Comparison of ENCODE assay signal across 17 mouse cellular contexts in the genomic region with DNA sequence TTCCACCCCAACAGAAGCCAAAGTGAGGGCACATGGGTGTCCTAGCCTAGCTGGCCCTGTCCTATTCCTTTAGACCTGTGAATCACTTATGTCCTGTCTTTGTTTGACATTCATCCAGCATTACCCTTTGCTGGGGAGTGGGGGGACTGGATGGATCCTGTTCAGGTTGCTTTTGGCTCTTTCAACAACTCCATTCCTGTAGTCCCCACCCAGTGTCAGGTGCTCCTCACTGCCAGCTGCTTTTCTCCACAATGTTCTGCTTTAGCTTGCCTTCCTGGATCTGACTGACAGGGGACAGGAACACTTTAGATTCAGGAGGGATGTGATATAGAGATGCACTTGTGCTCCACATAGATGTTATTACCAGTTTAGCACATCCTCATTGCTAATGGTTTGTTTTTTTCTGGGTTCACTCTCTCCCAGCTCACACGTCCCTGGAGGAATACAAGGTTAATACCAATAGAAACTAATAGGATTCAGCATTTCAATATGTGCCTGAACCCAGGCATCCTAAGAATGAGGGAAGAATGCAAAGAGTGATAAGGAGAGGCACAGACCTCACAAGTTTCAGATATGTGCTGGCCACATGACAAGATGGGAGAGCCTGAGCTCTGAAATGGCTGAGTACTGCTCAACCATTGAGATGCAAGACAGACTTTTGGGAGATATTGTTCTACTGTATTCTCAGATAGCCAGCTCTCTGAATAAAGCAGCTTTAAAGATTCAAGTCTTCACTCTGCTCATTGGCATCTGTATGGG. TPM values are rescaled to one million over a fixed set of nuclear protein-coding genes. Genes with fewer than 3 reads are reported as not detected.
"Had no signal": no experiment of that assay in that cellular context is flagged by ENCODE, and none has a peak within 500 bp of the region (broad histone marks: within the 10 kb centered on the region; RNA-seq: fewer than 3 reads in every experiment).

No protein-coding gene starts in this region.

- H3K4me3 ChIP-seq: limb, embryonic 12.5 days; liver, embryonic 15.5 days; midbrain, embryonic 10.5 days; myocyte; neural tube, embryonic 12.5 days had no signal

- H3K27ac ChIP-seq: limb, embryonic 12.5 days; liver, embryonic 15.5 days; midbrain, embryonic 10.5 days; neural tube, embryonic 12.5 days; stomach, postnatal 0 days had no signal

- H3K36me3 ChIP-seq: limb, embryonic 12.5 days; liver, embryonic 15.5 days; midbrain, embryonic 10.5 days; neural tube, embryonic 12.5 days had no signal

- H3K4me1 ChIP-seq: limb, embryonic 12.5 days; liver, embryonic 15.5 days; midbrain, embryonic 10.5 days; neural tube, embryonic 12.5 days had no signal

- ATAC-seq: lung, postnatal 0 days had no signal

- H3K9ac ChIP-seq: limb, embryonic 12.5 days; liver, embryonic 15.5 days; neural tube, embryonic 12.5 days had no signal

- H3K4me2 ChIP-seq: limb, embryonic 12.5 days; liver, embryonic 15.5 days; neural tube, embryonic 12.5 days had no signal

- H3K27me3 ChIP-seq: limb, embryonic 12.5 days; liver, embryonic 15.5 days; neural tube, embryonic 12.5 days had no signal

- DNase-seq: kidney, postnatal 25 days; layer of hippocampus, postnatal 36 days; liver; lung, adult 2 months; lung, postnatal 36 days; midbrain, embryonic 14.5 days; thymus, postnatal 4 days had no signal

- H3K9me3 ChIP-seq: limb, embryonic 12.5 days; liver, embryonic 15.5 days; midbrain, embryonic 10.5 days; neural tube, embryonic 12.5 days had no signal

RNA-seq across cellular contexts. Expression of a gene that starts 23.8 kb away (rescaled TPM):
- total RNA-seq: left cerebral cortex, postnatal 36 days; megakaryocyte progenitor cell, adult 5-6 weeks; neutrophil, adult 5-6 weeks had no signal
- polyA plus RNA-seq: limb, embryonic 12.5 days; midbrain, embryonic 10.5 days; midbrain, embryonic 14.5 days; neural tube, embryonic 12.5 days had no signal
